Mouse (Mus musculus): Measurements from ENCODE around the gene Nptx2. TPM values are rescaled to one million over a fixed set of nuclear protein-coding genes. Genes with fewer than 3 reads are reported as not detected.

The Nptx2 gene
- polyA plus RNA-seq, 1 experiment from 2014 or later = 3.6 TPM

DNA sequence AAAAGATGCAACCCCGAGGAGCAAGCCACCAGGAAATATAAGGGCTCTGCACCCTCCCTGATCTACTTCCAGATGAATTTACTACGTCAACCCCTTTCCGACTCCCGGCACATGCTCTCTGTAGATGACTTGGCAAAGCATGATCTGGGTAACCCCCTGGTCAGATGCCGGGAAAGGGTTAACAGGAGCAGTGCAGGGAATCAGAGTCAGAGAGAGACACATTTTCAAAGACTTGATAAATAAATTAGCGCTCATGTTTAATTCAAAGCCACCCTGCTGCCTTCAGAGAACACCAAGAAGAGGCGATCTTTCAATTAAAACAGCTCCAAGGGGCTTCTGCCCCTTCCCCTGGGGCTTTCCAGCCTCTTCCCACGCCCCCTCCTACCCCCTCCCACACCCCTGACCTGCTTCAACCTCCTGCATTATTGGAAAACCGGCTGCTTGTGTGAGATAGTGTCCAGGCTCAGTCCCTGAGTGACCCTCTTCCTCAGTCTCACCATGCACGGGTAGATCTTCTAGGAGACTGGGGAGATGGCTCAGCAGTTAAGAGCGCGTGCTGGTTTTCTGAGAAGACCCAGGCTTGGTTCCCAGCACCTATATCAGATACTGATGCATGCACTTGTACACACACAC is 45.7 kb downstream of the Nptx2 start:
- WGBS = 27% methylated on average over 12 of the region's 12 CpGs
- H3K4me1 ChIP-seq = peaks cover 13% of the 10 kb centered on the region; the same call in 1 of the 2 replicates
- H3K36me3 ChIP-seq = no peaks in the 10 kb centered on the region
- H3K4me3 ChIP-seq = no peak overlapping the region
- H3K9ac ChIP-seq = no peak overlapping the region
- 0 out of 2 replicates have a peak, but pooled peaks have one; percentile 48 for ATAC-seq (ENCODE audit: low FRiP score, low read depth)
- no peaks in the 10 kb centered on the region for H3K27me3 ChIP-seq (replicated peaks)
- no peak overlapping the region for H3K27ac ChIP-seq
- peaks cover 16% of the 10 kb centered on the region for H3K9me3 ChIP-seq
- no peak overlapping the region; the same call in 1 of the 2 replicates for H3K4me2 ChIP-seq (replicated peaks)

DNA sequence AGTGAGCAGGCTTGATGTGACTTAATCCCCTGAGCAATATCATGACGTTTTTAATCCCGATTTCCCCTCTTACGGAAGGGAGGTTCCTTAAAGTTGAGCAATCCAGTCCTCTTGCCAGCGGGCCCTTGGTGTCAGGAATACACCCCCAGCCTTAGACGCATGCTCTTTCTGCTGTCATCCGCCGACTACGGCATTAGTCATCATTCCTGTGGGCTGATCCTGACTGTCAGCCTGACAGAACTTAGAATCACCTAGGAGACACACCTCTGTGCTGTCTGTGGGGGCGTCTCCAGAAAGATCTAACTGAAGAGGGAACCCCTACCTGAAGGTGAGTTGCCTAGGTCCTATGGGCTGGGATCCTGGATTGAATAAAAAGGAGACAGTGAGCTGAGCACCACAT is 49.1 kb downstream of the Nptx2 start:
- no peak overlapping the region for H3K9ac ChIP-seq
- H3K27ac ChIP-seq = no peak overlapping the region
- H3K4me1 ChIP-seq = peaks cover 13% of the 10 kb centered on the region; the same call in 1 of the 2 replicates
- no peaks in the 10 kb centered on the region for H3K36me3 ChIP-seq
- ATAC-seq (ENCODE audit: low FRiP score, low read depth) = no peak
- 93% methylated on average over 9 of the region's 9 CpGs for WGBS
- H3K9me3 ChIP-seq = peaks cover 9% of the 10 kb centered on the region
- no peak overlapping the region for H3K4me3 ChIP-seq
- no peak overlapping the region for H3K4me2 ChIP-seq (replicated peaks)
- H3K27me3 ChIP-seq (replicated peaks) = no peaks in the 10 kb centered on the region

Other genes starting within 250 kb of the Nptx2 start
- 3.1 and 3.6 TPM in 2 replicates for gene Baiap2l1, start 187.8 kb upstream of the Nptx2 start, polyA plus RNA-seq (2016; fragmentation: Nextera tagmentation; extraction: Ambion mirVana)
- gene Tmem130, start 215.9 kb downstream of the Nptx2 start, polyA plus RNA-seq (2016; fragmentation: Nextera tagmentation; extraction: Ambion mirVana) = 75.9 and 76.6 TPM in 2 replicates
- gene Trrap, start 221.8 kb downstream of the Nptx2 start, polyA plus RNA-seq (2016; fragmentation: Nextera tagmentation; extraction: Ambion mirVana) = 86.2 and 92.2 TPM in 2 replicates

Measured in neural tube, embryonic 12.5 days (tissue).